Mouse (Mus musculus) stomach, embryonic 15.5 days (tissue): ENCODE results near the gene Ophn1. TPM values are rescaled to one million over a fixed set of nuclear protein-coding genes. Genes with fewer than 3 reads are reported as not detected.

Experiments
- ATAC-seq: fragments of 200-750 bp; cut with Nextera tagmentation; 2 replicates; pipeline ENCODE4 v1.8.0; 2017; ENCODE audit warnings: low read depth, moderate number of reproducible peaks, moderate TSS enrichment; ENCODE audit not compliant: insufficient read depth, low FRiP score
- H3K27ac ChIP-seq: fragments of 300-500 bp; sonication (generic); 2 replicates; pipeline ENCODE4 v1.5.1; 2015; ENCODE audit warnings: mild to moderate bottlenecking, inconsistent platforms
- H3K27me3 ChIP-seq: fragments of 300-500 bp; sonication (generic); replicated peaks from 2 replicates; pipeline ENCODE4 v1.6.1; 2015; ENCODE audit warnings: inconsistent platforms
- H3K36me3 ChIP-seq: fragments of 300-500 bp; sonication (generic); 2 replicates; pipeline ENCODE4 v1.6.1; 2015; ENCODE audit warnings: inconsistent platforms
- H3K4me1 ChIP-seq: fragments of 300-500 bp; sonication (generic); 2 replicates; pipeline ENCODE4 v1.6.1; 2015; ENCODE audit warnings: inconsistent platforms
- H3K4me2 ChIP-seq: fragments of 300-500 bp; sonication (generic); 2 replicates; pipeline ENCODE4 v1.6.1; 2015; ENCODE audit warnings: mild to moderate bottlenecking, inconsistent platforms
- H3K4me3 ChIP-seq: fragments of 300-500 bp; sonication (generic); replicated peaks from 2 replicates; pipeline ENCODE4 v1.5.1; 2015; ENCODE audit warnings: inconsistent platforms
- H3K9ac ChIP-seq: fragments of 300-500 bp; sonication (generic); 2 replicates; pipeline ENCODE4 v1.6.1; 2015; ENCODE audit warnings: inconsistent platforms
- H3K9me3 ChIP-seq: fragments of 300-500 bp; sonication (generic); 2 replicates; pipeline ENCODE4 v1.6.1; 2016; ENCODE audit warnings: inconsistent platforms
- WGBS: fragments of 180-500 bp; shearing (Covaris S2); methylation state at CpG from one replicate; pipeline ENCODE4 v1.1.7; 2015; 5-methylcytosine and 5-hydroxymethylcytosine counted together
- polyA plus RNA-seq: library from polyadenylated mRNA; unstranded; fragments of >200 nt; fragmentation: Nextera tagmentation; extraction: Ambion mirVana; gene quantifications from 2 replicates; pipeline ENCODE4 v1.2.1, GENCODE M21; 2015

Gene Ophn1
- polyA plus RNA-seq, 1 experiment from 2014 or later: 11.5 TPM

GRCm38 (mm10) chrX:98880314-98880713 lies 10.5 kb downstream of the Ophn1 start:
- no peak for ATAC-seq
- no peaks in the 10 kb centered on the region for H3K4me1 ChIP-seq
- WGBS: 88% methylated on average over 6 of the region's 6 CpGs

GRCm38 (mm10) chrX:98875144-98875543 lies 15.7 kb downstream of the Ophn1 start:
- ATAC-seq: no peak
- 55% methylated on average over 6 of the region's 6 CpGs for whole genome bisulfite sequencing
- Histone ChIP-seq H3K9me3 (no peaks in the 10 kb centered on the region), H3K27ac (no peak overlapping the region), H3K9ac (no peak overlapping the region), H3K4me2 (no peak overlapping the region), H3K4me3 (no peak overlapping the region), H3K27me3 (no peaks in the 10 kb centered on the region), H3K4me1 (no peaks in the 10 kb centered on the region), H3K36me3 (no peaks in the 10 kb centered on the region)

More at GRCm38 (mm10) chrX:98880314-98880713, 10.5 kb downstream of the Ophn1 start:
- no peaks in the 10 kb centered on the region for H3K27me3 ChIP-seq
- no peaks in the 10 kb centered on the region for H3K36me3 ChIP-seq
- no peak overlapping the region for H3K27ac ChIP-seq
- H3K9me3 ChIP-seq: no peaks in the 10 kb centered on the region
- no peak overlapping the region for H3K4me2 ChIP-seq
- no peak overlapping the region for H3K4me3 ChIP-seq
- H3K9ac ChIP-seq: no peak overlapping the region

GRCm38 (mm10) chrX:98874086-98874485 lies 16.7 kb downstream of the Ophn1 start:
- H3K9me3 ChIP-seq: no peaks in the 10 kb centered on the region
- WGBS: 80% methylated on average over 5 of the region's 5 CpGs

GRCm38 (mm10) chrX:98872064-98872463 lies 18.8 kb downstream of the Ophn1 start:
- Histone ChIP-seq H3K9me3 (no peaks in the 10 kb centered on the region), H3K36me3 (no peaks in the 10 kb centered on the region), H3K27ac (no peak overlapping the region), H3K9ac (no peak overlapping the region), H3K4me3 (no peak overlapping the region), H3K4me1 (no peaks in the 10 kb centered on the region), H3K4me2 (no peak overlapping the region), H3K27me3 (no peaks in the 10 kb centered on the region)
- no peak for ATAC-seq
- WGBS: 93% methylated on average over 1 of the region's 1 CpGs

More at GRCm38 (mm10) chrX:98874086-98874485, 16.7 kb downstream of the Ophn1 start:
- Histone ChIP-seq H3K27me3 (no peaks in the 10 kb centered on the region), H3K9ac (no peak overlapping the region), H3K4me2 (no peak overlapping the region), H3K4me3 (no peak overlapping the region), H3K36me3 (no peaks in the 10 kb centered on the region), H3K4me1 (no peaks in the 10 kb centered on the region), H3K27ac (no peak overlapping the region)
- no peak for ATAC-seq

GRCm38 (mm10) chrX:98870541-98870940 lies 20.3 kb downstream of the Ophn1 start:
- no peak overlapping the region for H3K4me3 ChIP-seq
- no peaks in the 10 kb centered on the region for H3K9me3 ChIP-seq
- no peak overlapping the region for H3K4me2 ChIP-seq
- no peaks in the 10 kb centered on the region for H3K4me1 ChIP-seq
- H3K36me3 ChIP-seq: no peaks in the 10 kb centered on the region
- 81% methylated on average over 1 of the region's 1 CpGs for WGBS
- no peak overlapping the region for H3K9ac ChIP-seq
- no peak overlapping the region for H3K27ac ChIP-seq
- H3K27me3 ChIP-seq: no peaks in the 10 kb centered on the region
- no peak for ATAC-seq

- Histone ChIP-seq H3K9me3 (no peaks in the 10 kb centered on the region), H3K4me3 (no peak overlapping the region), H3K27me3 (no peaks in the 10 kb centered on the region), H3K4me2 (no peak overlapping the region), H3K27ac (no peak overlapping the region), H3K9ac (no peak overlapping the region), H3K4me1 (no peaks in the 10 kb centered on the region), H3K36me3 (no peaks in the 10 kb centered on the region)
- ATAC-seq: no peak
- 77% methylated on average over 2 of the region's 2 CpGs for WGBS
These were observed 21.1 kb downstream of the Ophn1 start for GRCm38 (mm10) chrX:98869735-98870134.

GRCm38 (mm10) chrX:98869165-98869564 lies 21.7 kb downstream of the Ophn1 start:
- no peaks in the 10 kb centered on the region for H3K4me1 ChIP-seq
- H3K4me3 ChIP-seq: no peak overlapping the region
- H3K36me3 ChIP-seq: no peaks in the 10 kb centered on the region
- no peak for ATAC-seq
- no peaks in the 10 kb centered on the region for H3K9me3 ChIP-seq
- H3K27ac ChIP-seq: no peak overlapping the region
- no peaks in the 10 kb centered on the region for H3K27me3 ChIP-seq
- H3K4me2 ChIP-seq: no peak overlapping the region
- no peak overlapping the region for H3K9ac ChIP-seq
- WGBS: 69% methylated on average over 5 of the region's 5 CpGs

GRCm38 (mm10) chrX:98860167-98860566 lies 30.7 kb downstream of the Ophn1 start:
- Histone ChIP-seq H3K4me2 (no peak overlapping the region), H3K9ac (no peak overlapping the region)

GRCm38 (mm10) chrX:98856046-98856445 lies 34.8 kb downstream of the Ophn1 start:
- no peaks in the 10 kb centered on the region for H3K27me3 ChIP-seq
- no peaks in the 10 kb centered on the region for H3K36me3 ChIP-seq
- H3K27ac ChIP-seq: no peak overlapping the region
- H3K9ac ChIP-seq: no peak overlapping the region
- no peaks in the 10 kb centered on the region for H3K4me1 ChIP-seq
- ATAC-seq: no peak
- WGBS: 80% methylated on average over 2 of the region's 2 CpGs
- H3K9me3 ChIP-seq: no peaks in the 10 kb centered on the region
- no peak overlapping the region for H3K4me3 ChIP-seq
- no peak overlapping the region for H3K4me2 ChIP-seq

More at GRCm38 (mm10) chrX:98860167-98860566, 30.7 kb downstream of the Ophn1 start:
- ATAC-seq: no peak
- 51% methylated on average over 5 of the region's 5 CpGs for WGBS
- Histone ChIP-seq H3K9me3 (no peaks in the 10 kb centered on the region), H3K27me3 (no peaks in the 10 kb centered on the region), H3K36me3 (no peaks in the 10 kb centered on the region), H3K4me3 (no peak overlapping the region), H3K27ac (no peak overlapping the region), H3K4me1 (no peaks in the 10 kb centered on the region)

- ATAC-seq: no peak
- Histone ChIP-seq H3K4me3 (no peak overlapping the region), H3K4me2 (no peak overlapping the region), H3K27me3 (no peaks in the 10 kb centered on the region), H3K9me3 (no peaks in the 10 kb centered on the region), H3K9ac (no peak overlapping the region), H3K36me3 (no peaks in the 10 kb centered on the region), H3K4me1 (no peaks in the 10 kb centered on the region), H3K27ac (no peak overlapping the region)
- 83% methylated on average over 6 of the region's 6 CpGs for WGBS
These were observed 40.0 kb downstream of the Ophn1 start for GRCm38 (mm10) chrX:98850869-98851268.

GRCm38 (mm10) chrX:98841606-98842005 lies 49.2 kb downstream of the Ophn1 start:
- ATAC-seq: no peak
- 59% methylated on average over 2 of the region's 2 CpGs for WGBS

GRCm38 (mm10) chrX:98835989-98836388 lies 54.8 kb downstream of the Ophn1 start:
- WGBS: 81% methylated on average over 1 of the region's 1 CpGs
- Histone ChIP-seq H3K27me3 (no peaks in the 10 kb centered on the region), H3K36me3 (no peaks in the 10 kb centered on the region), H3K4me2 (no peak overlapping the region), H3K27ac (no peak overlapping the region), H3K4me3 (no peak overlapping the region), H3K4me1 (no peaks in the 10 kb centered on the region), H3K9me3 (no peaks in the 10 kb centered on the region), H3K9ac (no peak overlapping the region)
- ATAC-seq: no peak

More at GRCm38 (mm10) chrX:98841606-98842005, 49.2 kb downstream of the Ophn1 start:
- no peak overlapping the region for H3K9ac ChIP-seq
- H3K36me3 ChIP-seq: no peaks in the 10 kb centered on the region
- H3K27ac ChIP-seq: no peak overlapping the region
- no peaks in the 10 kb centered on the region for H3K27me3 ChIP-seq
- no peak overlapping the region for H3K4me3 ChIP-seq
- H3K4me1 ChIP-seq: no peaks in the 10 kb centered on the region
- H3K9me3 ChIP-seq: no peaks in the 10 kb centered on the region
- no peak overlapping the region for H3K4me2 ChIP-seq

GRCm38 (mm10) chrX:98803813-98804212 lies 87.0 kb downstream of the Ophn1 start:
- Histone ChIP-seq H3K36me3 (no peaks in the 10 kb centered on the region), H3K4me2 (no peak overlapping the region), H3K27me3 (no peaks in the 10 kb centered on the region), H3K4me1 (no peaks in the 10 kb centered on the region), H3K9ac (no peak overlapping the region), H3K4me3 (no peak overlapping the region), H3K27ac (no peak overlapping the region), H3K9me3 (no peaks in the 10 kb centered on the region)
- ATAC-seq: no peak
